Mouse (Mus musculus): ENCODE data around the gene Tmem245. TPM values are rescaled to one million over a fixed set of nuclear protein-coding genes. Genes with fewer than 3 reads are reported as not detected.
A peak's percentile ranks its signal among the peaks of the same experiment; 100 is the strongest.

Tmem245 gene
- 10 to 100 TPM; 32.7 to 37.5 TPM for total RNA-seq (2021)

GRCm38 (mm10) chr4:56946641-56947640 is at the start of gene Tmem245:
Tmem245 (minus strand) TSS chr4:56947437.
- peak; percentile 90 to 96 for DNase-seq (ENCODE audit: low spot score in 2 of 2)
- intact Hi-C loops (cut with DNase I): loop anchor here (5.0 kb wide), 1 partner anchor 45 kb away; the partner anchor contains the start of gene Frrs1l

GRCm38 (mm10) chr4:56993331-56993730 is 46.1 kb upstream of the Tmem245 start:
- peak in 1 of 2 experiments; percentile 31 for DNase-seq (ENCODE audit: low spot score in 2 of 2)
- intact Hi-C loops (cut with DNase I): loop anchor here (5.0 kb wide), 1 partner anchor 46 kb away; the partner anchor contains the start of gene Tmem245

- intact Hi-C loops (cut with DNase I): loop anchor here (5.0 kb wide), 1 partner anchor 45 kb away; the partner anchor contains the start of gene Tmem245
- DNase-seq (ENCODE audit: low spot score in 2 of 2): peak in 1 of 2 experiments; percentile 75
Observed at GRCm38 (mm10) chr4:56991951-56992350, 44.7 kb upstream of the Tmem245 start.

GRCm38 (mm10) chr4:56990215-56990584 is 43.0 kb upstream of the Tmem245 start, which contains the start of gene Frrs1l:
Frrs1l (minus strand) TSS chr4:56990391.
- DNase-seq (ENCODE audit: low spot score in 2 of 2): peak; percentile 74 to 78
- intact Hi-C loops (cut with DNase I): loop anchor here (5.0 kb wide), 1 partner anchor 43 kb away; the partner anchor contains the start of gene Tmem245

GRCm38 (mm10) chr4:56989431-56990214 is 42.4 kb upstream of the Tmem245 start:
- intact Hi-C loops (cut with DNase I): loop anchor here (1.0 to 5.0 kb wide), 2 partner anchors 24 to 42 kb away; partner anchors contain the start of gene Tmem245

GRCm38 (mm10) chr4:56965586-56966179 is 18.4 kb upstream of the Tmem245 start:
- DNase-seq (ENCODE audit: low spot score in 2 of 2): peak; percentile 60 to 87
- intact Hi-C loops (cut with DNase I): loop anchor here (1.0 to 2.0 kb wide), 2 partner anchors 24 to 35 kb away; no protein-coding TSS in a partner anchor

More at GRCm38 (mm10) chr4:56989431-56990214, 42.4 kb upstream of the Tmem245 start:
- DNase-seq (ENCODE audit: low spot score in 2 of 2): peak; percentile 53 to 81

GRCm38 (mm10) chr4:56963687-56964086 is 16.4 kb upstream of the Tmem245 start:
- intact Hi-C loops (cut with DNase I): loop anchor here (2.0 kb wide), 1 partner anchor 33 kb away; no protein-coding TSS in a partner anchor
- peak in 1 of 2 experiments; percentile 87 for DNase-seq (ENCODE audit: low spot score in 2 of 2)

GRCm38 (mm10) chr4:56961320-56961925 is 14.2 kb upstream of the Tmem245 start:
- intact Hi-C loops (cut with DNase I): no loop called here
- DNase-seq (ENCODE audit: low spot score in 2 of 2): no peak

GRCm38 (mm10) chr4:56957518-56957917 is 10.3 kb upstream of the Tmem245 start:
- intact Hi-C loops (cut with DNase I): no loop called here
- no peak for DNase-seq (ENCODE audit: low spot score in 2 of 2)

- DNase-seq (ENCODE audit: low spot score in 2 of 2): no peak
- intact Hi-C loops (cut with DNase I): no loop called here
Observed at GRCm38 (mm10) chr4:56953235-56953634, 6.0 kb upstream of the Tmem245 start.

GRCm38 (mm10) chr4:56951701-56952100 is 4.5 kb upstream of the Tmem245 start:
- no peak for DNase-seq (ENCODE audit: low spot score in 2 of 2)
- intact Hi-C loops (cut with DNase I): no loop called here

GRCm38 (mm10) chr4:56949494-56949893 is 2.3 kb upstream of the Tmem245 start:
- intact Hi-C loops (cut with DNase I): loop anchor here (5.0 kb wide), 1 partner anchor 43 kb away; the partner anchor contains the start of gene Frrs1l
- no peak for DNase-seq (ENCODE audit: low spot score in 2 of 2)

- DNase-seq (ENCODE audit: low spot score in 2 of 2): no peak
- intact Hi-C loops (cut with DNase I): loop anchor here (5.0 kb wide), 1 partner anchor 46 kb away; the partner anchor contains the start of gene Frrs1l
Observed at GRCm38 (mm10) chr4:56946180-56946579, 1.1 kb downstream of the Tmem245 start.

- no peak for DNase-seq (ENCODE audit: low spot score in 2 of 2)
- intact Hi-C loops (cut with DNase I): no loop called here
Observed at GRCm38 (mm10) chr4:56944286-56944685, 3.0 kb downstream of the Tmem245 start.

GRCm38 (mm10) chr4:56943258-56943657 is 4.0 kb downstream of the Tmem245 start:
- intact Hi-C loops (cut with DNase I): no loop called here

GRCm38 (mm10) chr4:56942567-56942966 is 4.7 kb downstream of the Tmem245 start:
- intact Hi-C loops (cut with DNase I): no loop called here
- peak in 1 of 2 experiments; percentile 72 for DNase-seq (ENCODE audit: low spot score in 2 of 2)

More at GRCm38 (mm10) chr4:56943258-56943657, 4.0 kb downstream of the Tmem245 start:
- no peak for DNase-seq (ENCODE audit: low spot score in 2 of 2)

- intact Hi-C loops (cut with DNase I): no loop called here
- peak in 1 of 2 experiments; percentile 68 for DNase-seq (ENCODE audit: low spot score in 2 of 2)
Observed at GRCm38 (mm10) chr4:56941481-56941880, 5.8 kb downstream of the Tmem245 start.

- DNase-seq (ENCODE audit: low spot score in 2 of 2): no peak
- intact Hi-C loops (cut with DNase I): no loop called here
Observed at GRCm38 (mm10) chr4:56937136-56937535, 10.1 kb downstream of the Tmem245 start.

All from left cerebral cortex, postnatal 25 days (tissue).